ENCODE assay signal across 13 mouse cellular contexts in genomic region chr7:132772440-132772839, GRCm38 (mm10). TPM values are rescaled to one million over a fixed set of nuclear protein-coding genes. Genes with fewer than 3 reads are reported as not detected.
DNase-seq lines count a peak whose midpoint lies in the region; ATAC-seq lines count a peak whose summit lies in the region.
"Had no signal": no experiment of that assay in that cellular context is flagged by ENCODE, and none has a peak within 500 bp of the region (broad histone marks: within the 10 kb centered on the region; RNA-seq: fewer than 3 reads in every experiment).

No protein-coding gene starts in this region.

- 93% methylated on average over 5 of the region's 5 CpGs for WGBS in hindbrain, embryonic 13.5 days
- WGBS in hindbrain, embryonic 14.5 days = 89% methylated on average over 5 of the region's 5 CpGs

- no peaks in the 10 kb centered on the region for H3K9me3 ChIP-seq in hindbrain, embryonic 13.5 days
- no peaks in the 10 kb centered on the region for H3K9me3 ChIP-seq in hindbrain, embryonic 14.5 days (ENCODE audit: control insufficient read depth, low read length)
- H3K9me3 ChIP-seq: limb, embryonic 12.5 days; midbrain, embryonic 12.5 days had no signal

- H3K27ac ChIP-seq in hindbrain, embryonic 13.5 days = 0 out of 2 replicates have a peak overlapping the region, but pooled peaks have one; percentile 1
- H3K27ac ChIP-seq in hindbrain, embryonic 14.5 days = no peak overlapping the region
- H3K27ac ChIP-seq: midbrain, embryonic 12.5 days had no signal

- no peak for ATAC-seq in hindbrain, embryonic 13.5 days (ENCODE audit: low FRiP score)
- ATAC-seq in hindbrain, embryonic 14.5 days (ENCODE audit: low FRiP score) = no peak

- peaks cover 34% of the 10 kb centered on the region for H3K4me1 ChIP-seq in hindbrain, embryonic 13.5 days (replicated peaks)
- peaks cover 8% of the 10 kb centered on the region for H3K4me1 ChIP-seq in hindbrain, embryonic 14.5 days (replicated peaks; ENCODE audit: control insufficient read depth, insufficient read depth, low read length)

- no peak overlapping the region for H3K4me2 ChIP-seq in hindbrain, embryonic 13.5 days
- H3K4me2 ChIP-seq in hindbrain, embryonic 14.5 days (replicated peaks) = no peak overlapping the region
- H3K4me2 ChIP-seq: limb, embryonic 12.5 days; midbrain, embryonic 12.5 days had no signal

- no peak overlapping the region for H3K9ac ChIP-seq in hindbrain, embryonic 13.5 days
- no peak overlapping the region for H3K9ac ChIP-seq in hindbrain, embryonic 14.5 days
- H3K9ac ChIP-seq: limb, embryonic 12.5 days; midbrain, embryonic 12.5 days had no signal

- no peaks in the 10 kb centered on the region for H3K27me3 ChIP-seq in hindbrain, embryonic 13.5 days
- no peaks in the 10 kb centered on the region for H3K27me3 ChIP-seq in hindbrain, embryonic 14.5 days (ENCODE audit: control insufficient read depth, insufficient read depth, low read length)
- H3K27me3 ChIP-seq: limb, embryonic 12.5 days; midbrain, embryonic 12.5 days had no signal

- DNase-seq in hindbrain, embryonic 14.5 days (ENCODE audit: low spot score) = no peak
- DNase-seq in MEL-GATA-1-ER (ENCODE audit: extremely low read depth, low read depth) (peak; percentile 48), liver (peak; percentile 91)
- DNase-seq in spleen, postnatal 4 days (ENCODE audit: low spot score in 2 of 2) = peak; percentile 84 to 86
- no peak for DNase-seq in cerebellum, adult 18-20 months
- DNase-seq in left cerebral cortex, adult 9 months (ENCODE audit: low spot score in 2 of 2) = no peak
- DNase-seq in adrenal gland, adult 2 months = no peak
- DNase-seq: cerebellum, adult 8-10 months; gastrocnemius, postnatal 25 days; kidney, postnatal 36 days had no signal

- H3K4me3 ChIP-seq in hindbrain, embryonic 13.5 days = no peak overlapping the region
- no peak overlapping the region for H3K4me3 ChIP-seq in hindbrain, embryonic 14.5 days (replicated peaks; ENCODE audit: low read length)
- H3K4me3 ChIP-seq: limb, embryonic 12.5 days; midbrain, embryonic 12.5 days had no signal

- H3K36me3 ChIP-seq in hindbrain, embryonic 13.5 days = peaks cover 33% of the 10 kb centered on the region
- H3K36me3 ChIP-seq in hindbrain, embryonic 14.5 days (replicated peaks; ENCODE audit: control insufficient read depth, insufficient read depth) = peaks cover 12% of the 10 kb centered on the region; the same call in 1 of the 2 replicates

RNA-seq across cellular contexts. Expression of gene Fam53b, which starts 41.2 kb away (rescaled TPM):
- polyA plus RNA-seq in hindbrain, embryonic 13.5 days (2015; fragmentation: Nextera tagmentation; extraction: Ambion mirVana) = 16.9 and 19.3 TPM in 2 replicates
- 13.3 and 16.6 TPM in 2 replicates for polyA plus RNA-seq in hindbrain, embryonic 14.5 days (2014; fragmentation: Nextera tagmentation; extraction: Ambion mirVana)
- 10 to 100 TPM; 61.1 to 69.5 TPM for total RNA-seq in adrenal gland, adult 2 months (2021)
- 97.5 and 140 TPM in 2 replicates for polyA plus RNA-seq in adrenal gland, adult 2 months (2012; rRNA removed)

Comparison
In these comparisons a context has a peak if more than half of its experiments do, and no peak if none do; other contexts are left out.
1. DNase-seq: peak in MEL-GATA-1-ER (single experiment), liver (single experiment) and spleen, postnatal 4 days (2 of 2); none in hindbrain, embryonic 14.5 days (single experiment), cerebellum, adult 18-20 months (0 of 2), left cerebral cortex, adult 9 months (0 of 2) and adrenal gland, adult 2 months (single experiment).